Mouse (Mus musculus) embryonic fibroblast, embryonic 13.5 days (primary cell): ENCODE results near the gene Dnajc4. TPM values are rescaled to one million over a fixed set of nuclear protein-coding genes. Genes with fewer than 3 reads are reported as not detected.
A peak's percentile ranks its signal among the peaks of the same experiment; 100 is the strongest.

Source experiments
- H3K27ac ChIP-seq: 2 replicates; pipeline ENCODE4 v1.5.1; 2012; ENCODE audit warnings: low read length, control low read depth, inconsistent platforms; ENCODE audit not compliant: insufficient read depth
- H3K4me1 ChIP-seq: 2 replicates; pipeline ENCODE4 v1.6.1; 2011; ENCODE audit warnings: low read length; ENCODE audit not compliant: control insufficient read depth, insufficient read depth
- H3K4me3 ChIP-seq: 2 replicates; pipeline ENCODE4 v1.5.1; 2011; ENCODE audit warnings: mild to moderate bottlenecking, control low read depth, low read length; ENCODE audit not compliant: insufficient read depth
- CTCF ChIP-seq: IDR thresholded peaks from 2 replicates; pipeline ENCODE4 v1.5.1; 2011; ENCODE audit warnings: mild to moderate bottlenecking, control low read depth, low read length, moderate library complexity, borderline replicate concordance; ENCODE audit not compliant: insufficient read depth
- POLR2A ChIP-seq: IDR thresholded peaks from 2 replicates; pipeline ENCODE4 v1.6.1; 2011; ENCODE audit warnings: low read depth, mild to moderate bottlenecking, control low read depth, low read length, moderate library complexity
- polyA plus RNA-seq: library from polyadenylated mRNA; stranded (reverse); fragments of >200 nt; gene quantifications from 2 replicates; pipeline ENCODE4 v1.2.4, GENCODE M21; 2011; ENCODE audit warnings: low read depth; ENCODE audit not compliant: missing spikeins, insufficient read length

Dnajc4 gene
- polyA plus RNA-seq, 1 experiment: 15.0 TPM

DNA sequence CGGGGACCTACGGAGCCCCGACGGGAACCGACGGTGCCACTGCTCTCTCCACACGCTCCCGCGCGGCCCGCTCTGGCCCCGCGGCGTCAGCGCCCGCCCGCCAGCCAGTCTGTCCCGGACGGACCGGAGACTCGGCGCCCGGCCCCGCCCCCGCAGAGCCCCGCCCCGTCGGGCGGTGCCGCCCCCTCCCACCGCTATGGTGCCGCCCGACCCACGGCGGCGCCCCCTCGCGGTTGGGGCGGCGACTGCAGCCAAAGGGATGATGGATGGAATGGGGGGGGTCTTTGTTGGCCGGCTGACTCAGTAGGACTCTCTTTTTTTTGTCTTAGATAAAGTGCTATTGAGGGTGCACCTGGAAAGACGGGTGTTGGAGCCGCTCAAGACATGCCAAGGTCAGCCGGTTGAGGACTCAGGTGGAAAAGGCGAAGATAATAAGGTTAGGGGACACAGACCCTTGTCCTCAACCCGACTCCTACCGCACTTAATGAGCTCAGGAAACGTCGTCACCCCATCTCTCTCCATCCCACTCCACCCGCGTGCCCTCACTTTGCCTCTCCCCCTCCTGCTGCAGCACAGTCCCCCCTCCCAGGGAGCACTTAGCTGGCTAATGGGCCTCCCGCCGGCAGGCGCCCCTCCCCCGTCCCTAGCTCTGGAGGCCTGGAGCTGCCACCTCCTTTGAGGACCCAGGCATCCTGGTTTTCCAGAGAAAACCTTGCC is 22.5 kb downstream of the Dnajc4 start:
- Histone ChIP-seq H3K4me1 (peaks cover 11% of the 10 kb centered on the region; the same call in 1 of the 2 replicates), H3K4me3 (peak overlapping the region; percentile 76), H3K27ac (no peak overlapping the region)
- TF ChIP-seq CTCF: peak; percentile 35; the same call in 1 of the 2 replicates
- peak; percentile 81 for TF ChIP-seq POLR2A

DNA sequence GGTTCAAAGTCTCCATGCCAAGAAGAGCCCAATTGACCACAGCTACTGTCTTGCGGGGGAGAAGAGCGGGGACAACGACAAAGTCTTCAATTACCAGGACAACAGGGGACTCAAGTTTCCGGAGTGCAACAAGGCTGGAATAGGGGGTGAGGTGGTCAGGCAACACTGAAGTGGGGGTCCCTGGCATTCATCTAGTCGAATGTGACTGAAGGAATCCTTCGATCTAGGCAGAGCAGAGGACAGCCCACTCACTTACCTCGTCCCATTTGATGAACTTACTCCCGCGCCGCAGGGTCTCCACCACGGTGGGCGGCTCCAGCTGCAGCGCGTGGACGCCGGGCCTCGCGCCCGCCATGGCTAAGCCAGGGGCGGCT is 23.1 kb downstream of the Dnajc4 start:
- H3K27ac ChIP-seq: no peak overlapping the region
- peaks cover 11% of the 10 kb centered on the region; the same call in 1 of the 2 replicates for H3K4me1 ChIP-seq

DNA sequence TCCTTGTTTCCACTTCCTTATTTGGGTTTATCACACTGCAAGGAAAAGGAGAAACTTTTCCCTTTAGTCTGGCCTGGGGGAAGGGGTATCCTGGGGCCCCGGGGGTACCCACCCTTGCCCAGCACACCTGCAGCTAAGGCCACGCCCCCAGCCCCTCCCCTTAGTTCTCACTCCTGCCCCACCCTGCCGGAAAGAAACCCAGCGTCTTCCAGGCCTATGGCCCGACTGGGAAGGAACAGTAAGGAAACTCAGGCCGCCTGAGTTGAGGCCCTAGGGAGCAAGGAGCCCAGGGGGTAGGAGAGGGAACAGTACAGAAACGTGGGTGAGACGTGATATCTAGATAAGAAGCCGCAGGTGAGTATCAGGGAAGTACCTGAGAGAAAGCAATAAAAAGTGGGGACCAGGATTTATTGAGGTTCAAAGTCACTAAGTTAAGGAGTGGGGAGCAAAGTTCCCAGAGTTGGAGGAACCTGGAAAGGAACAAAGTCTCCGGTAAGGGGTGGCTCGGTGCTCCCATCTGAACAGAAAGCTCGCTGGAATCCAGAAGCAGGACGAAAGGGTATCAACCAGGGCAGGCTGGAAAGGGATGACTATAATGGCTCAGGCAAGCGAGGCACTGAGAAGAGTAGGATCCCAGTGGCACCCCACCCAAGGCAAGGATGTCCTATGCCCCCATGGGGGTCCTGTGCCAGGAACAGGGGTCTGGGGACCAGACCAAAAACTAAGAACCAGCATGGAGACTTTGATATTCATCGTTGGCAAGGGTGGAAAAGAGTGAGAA is 23.7 kb downstream of the Dnajc4 start:
- H3K27ac ChIP-seq: 0 out of 2 replicates have a peak overlapping the region, but pooled peaks have one; percentile 6
- H3K4me1 ChIP-seq: peaks cover 11% of the 10 kb centered on the region; the same call in 1 of the 2 replicates
- H3K4me3 ChIP-seq: peak overlapping the region; percentile 76

More for the DNA sequence above, 23.1 kb downstream of the Dnajc4 start:
- peak overlapping the region; percentile 76 for H3K4me3 ChIP-seq
- TF ChIP-seq POLR2A (no peak), CTCF (no peak)

DNA sequence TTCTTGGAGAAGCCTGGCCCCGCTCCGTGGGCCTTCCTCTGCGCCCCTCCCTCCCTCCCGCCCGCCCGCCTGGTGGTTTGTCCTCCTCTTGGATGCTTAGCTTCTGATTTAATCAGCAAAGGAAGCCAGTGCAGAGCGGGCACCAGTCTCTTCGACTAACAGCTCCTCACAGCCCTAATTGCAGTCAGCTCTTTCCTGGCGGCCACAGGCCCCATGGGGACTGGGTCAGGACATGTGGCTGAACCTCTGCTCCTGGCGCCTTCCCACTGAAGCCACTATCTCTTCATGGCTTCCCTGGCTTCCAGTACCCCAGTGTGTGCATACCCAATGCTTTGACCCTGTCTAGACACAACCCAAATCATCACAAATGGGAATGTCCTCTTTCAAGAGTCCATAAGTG is 35.9 kb downstream of the Dnajc4 start:
- TF ChIP-seq POLR2A (no peak), CTCF (no peak)
- peaks cover 7% of the 10 kb centered on the region for H3K4me1 ChIP-seq
- no peak overlapping the region for H3K27ac ChIP-seq
- no peak overlapping the region for H3K4me3 ChIP-seq

More for the DNA sequence above, 23.7 kb downstream of the Dnajc4 start:
- peak; percentile 62; the same call in 1 of the 2 replicates for TF ChIP-seq POLR2A
- TF ChIP-seq CTCF: no peak

DNA sequence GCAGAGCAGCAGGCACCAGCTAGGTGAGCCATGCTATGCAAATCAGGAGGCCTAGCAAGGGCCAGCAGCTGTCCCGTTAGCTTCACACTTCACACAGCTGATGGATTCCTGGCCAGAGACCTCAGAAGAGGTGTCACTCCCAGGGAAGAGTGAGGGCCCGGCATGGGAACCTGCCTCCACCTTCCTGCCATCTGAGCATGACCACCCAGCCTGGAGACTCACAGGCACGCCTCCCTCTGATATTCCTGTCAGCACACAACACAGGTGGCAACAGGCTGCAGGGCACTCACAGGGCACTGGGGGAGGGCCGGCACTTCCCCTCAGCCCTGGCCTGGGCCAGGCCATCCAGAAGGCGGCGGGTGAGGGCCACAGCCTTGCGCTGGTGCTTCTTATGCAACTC is 36.9 kb downstream of the Dnajc4 start:
- peaks cover 7% of the 10 kb centered on the region for H3K4me1 ChIP-seq
- no peak overlapping the region for H3K27ac ChIP-seq
- TF ChIP-seq POLR2A (no peak), CTCF (no peak)
- no peak overlapping the region for H3K4me3 ChIP-seq

DNA sequence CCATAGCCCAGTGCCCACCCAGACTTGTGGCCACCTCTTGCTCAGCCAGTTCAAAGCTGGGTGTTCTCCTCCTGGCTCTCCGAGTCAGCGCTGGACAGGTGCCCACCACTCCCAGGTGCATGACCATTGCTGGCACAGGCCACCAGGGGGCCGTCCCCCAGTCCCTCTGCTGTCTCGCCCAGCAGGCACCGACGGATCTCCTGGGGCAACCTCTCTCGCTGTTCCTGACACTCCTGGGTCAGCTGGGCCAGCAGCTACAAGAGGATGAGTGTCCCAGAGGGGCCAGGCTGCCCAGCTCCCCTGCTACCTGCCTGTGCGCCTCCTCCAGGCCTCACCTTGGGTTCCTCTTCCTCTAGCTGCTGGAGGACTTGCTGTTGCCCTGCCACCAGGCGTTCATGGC is 38.3 kb downstream of the Dnajc4 start:
- Histone ChIP-seq H3K4me3 (no peak overlapping the region), H3K27ac (no peak overlapping the region), H3K4me1 (peaks cover 7% of the 10 kb centered on the region)
- TF ChIP-seq CTCF (peak; percentile 33; the same call in 1 of the 2 replicates), POLR2A (no peak)

DNA sequence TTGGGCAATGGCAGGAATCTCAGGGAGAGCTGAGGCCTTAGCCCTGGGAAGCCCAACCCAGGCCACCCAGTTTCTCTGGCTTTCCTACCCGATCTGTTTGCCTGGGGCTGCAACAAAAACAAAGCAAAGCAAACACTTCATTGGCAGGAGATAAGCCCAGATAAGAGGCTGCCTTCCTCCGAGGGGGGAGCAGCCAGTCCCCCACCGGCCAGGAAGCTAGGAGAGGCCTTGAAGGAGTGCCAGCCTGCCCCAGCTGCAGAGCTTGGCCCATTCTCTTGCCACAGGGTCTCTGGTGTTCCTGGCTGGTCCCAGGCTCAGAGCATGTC is 39.7 kb downstream of the Dnajc4 start:
- Histone ChIP-seq H3K4me1 (peaks cover 7% of the 10 kb centered on the region), H3K4me3 (no peak overlapping the region), H3K27ac (peak overlapping the region; percentile 94)
- TF ChIP-seq CTCF (no peak), POLR2A (no peak)

DNA sequence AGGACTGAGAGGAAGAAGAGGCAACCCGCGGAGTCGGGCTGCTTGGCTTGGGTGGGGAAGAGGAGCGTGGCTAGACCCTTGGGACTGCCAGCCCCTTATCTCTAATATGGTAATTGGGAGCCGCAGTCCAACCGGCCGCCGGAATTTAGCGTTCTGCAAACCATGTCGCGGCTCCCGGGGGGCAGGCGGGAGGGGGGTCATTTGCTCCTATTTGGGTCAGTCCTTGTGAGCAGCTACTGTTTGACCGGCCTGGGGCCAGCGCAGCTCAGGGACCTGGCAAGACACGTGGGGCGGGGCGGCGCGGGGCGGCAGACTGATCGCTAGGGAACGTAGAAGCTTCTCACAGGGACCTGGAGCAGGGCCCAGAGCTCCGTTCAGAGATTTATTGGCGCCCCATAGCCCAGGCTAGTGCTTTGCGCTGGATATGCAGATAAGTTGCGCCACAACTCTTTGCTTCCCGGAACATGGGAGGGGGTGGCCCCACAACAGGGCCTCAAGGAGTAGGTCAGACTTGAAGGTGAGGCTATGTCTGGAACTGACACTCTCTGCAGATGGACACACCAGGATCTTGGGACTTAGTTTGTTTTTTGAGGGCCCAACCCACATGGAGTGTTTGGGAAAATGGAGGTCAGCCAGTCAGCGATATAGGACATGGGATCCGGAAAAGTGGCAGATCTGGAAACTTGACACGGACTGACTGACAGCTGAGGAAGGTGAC is 40.2 kb downstream of the Dnajc4 start:
- H3K4me1 ChIP-seq: peaks cover 7% of the 10 kb centered on the region

DNA sequence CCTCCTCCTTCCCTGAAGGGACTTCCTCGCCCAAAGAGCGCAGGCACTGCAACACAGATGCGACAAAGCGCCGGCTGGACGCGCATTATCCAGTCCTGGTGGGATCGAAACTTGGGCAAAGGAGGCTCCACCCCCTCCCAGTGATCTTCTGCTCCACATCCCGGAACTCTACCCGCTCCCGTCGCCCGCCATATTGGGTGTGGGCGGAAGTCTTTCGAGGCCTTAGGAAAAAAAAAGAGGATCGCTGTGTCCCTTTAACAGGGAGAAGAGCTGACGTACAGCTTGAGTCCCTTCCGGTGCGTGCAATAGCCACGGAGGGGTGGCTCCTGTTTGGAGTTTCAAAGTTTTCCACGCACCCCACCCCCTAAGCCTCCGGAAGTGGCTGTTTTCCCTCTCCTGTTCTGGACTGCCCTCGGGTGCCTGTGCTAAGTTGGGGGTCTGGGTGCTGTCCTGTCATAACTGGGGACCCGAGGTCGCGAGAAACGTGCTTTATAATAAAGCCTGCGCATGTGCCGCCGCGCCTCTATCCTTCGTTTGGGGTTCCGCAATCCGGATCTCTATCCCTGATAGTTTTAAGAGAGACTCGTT is 40.9 kb downstream of the Dnajc4 start:
- TF ChIP-seq POLR2A (peak; percentile 96), CTCF (no peak)
- Histone ChIP-seq H3K27ac (peak overlapping the region; percentile 94), H3K4me1 (peaks cover 7% of the 10 kb centered on the region), H3K4me3 (peak overlapping the region; percentile 71)

More for the DNA sequence above, 40.2 kb downstream of the Dnajc4 start:
- TF ChIP-seq CTCF (no peak), POLR2A (peak; percentile 10; the same call in 1 of the 2 replicates)
- Histone ChIP-seq H3K4me3 (peak overlapping the region; percentile 45), H3K27ac (peak overlapping the region; percentile 94)
